Mouse (Mus musculus) kidney, embryonic 14.5 days (tissue): ENCODE results near the gene Gli2. TPM values are rescaled to one million over a fixed set of nuclear protein-coding genes. Genes with fewer than 3 reads are reported as not detected.

Experiments
- ATAC-seq: fragments of 200-750 bp; cut with Nextera tagmentation; 2 replicates; pipeline ENCODE4 v1.8.0; 2017; ENCODE audit warnings: moderate number of reproducible peaks, mild to moderate bottlenecking, moderate TSS enrichment, moderate library complexity; ENCODE audit not compliant: low FRiP score, low TSS enrichment
- H3K27ac ChIP-seq: fragments of 300-500 bp; sonication (generic); 2 replicates; pipeline ENCODE4 v1.5.1; 2014; ENCODE audit warnings: low read depth, mild to moderate bottlenecking, low read length, moderate library complexity, mixed read lengths
- H3K27me3 ChIP-seq: fragments of 300-500 bp; sonication (generic); 2 replicates; pipeline ENCODE4 v1.6.1; 2014; ENCODE audit warnings: mild to moderate bottlenecking, low read length; ENCODE audit not compliant: control insufficient read depth, insufficient read depth
- H3K36me3 ChIP-seq: fragments of 300-500 bp; sonication (generic); 2 replicates; pipeline ENCODE4 v1.6.1; 2014; ENCODE audit warnings: low read length, mixed read lengths; ENCODE audit not compliant: control insufficient read depth, insufficient read depth
- H3K4me1 ChIP-seq: fragments of 300-500 bp; sonication (generic); 2 replicates; pipeline ENCODE4 v1.6.1; 2014; ENCODE audit warnings: low read length, mixed read lengths; ENCODE audit not compliant: control insufficient read depth, insufficient read depth
- H3K4me2 ChIP-seq: fragments of 300-500 bp; sonication (generic); replicated peaks from 2 replicates; pipeline ENCODE4 v1.6.1; 2014; ENCODE audit warnings: low read depth, mild to moderate bottlenecking, low read length
- H3K4me3 ChIP-seq: fragments of 300-500 bp; sonication (generic); 2 replicates; pipeline ENCODE4 v1.5.1; 2014; ENCODE audit warnings: mild to moderate bottlenecking, low read length
- H3K9ac ChIP-seq: fragments of 300-500 bp; sonication (generic); 2 replicates; pipeline ENCODE4 v1.6.1; 2014; ENCODE audit warnings: low read depth, mild to moderate bottlenecking, low read length, moderate library complexity
- H3K9me3 ChIP-seq: fragments of 300-500 bp; sonication (generic); 2 replicates; pipeline ENCODE4 v1.6.1; 2016; ENCODE audit warnings: low read length; ENCODE audit not compliant: control insufficient read depth
- WGBS: fragments of 180-500 bp; shearing (Covaris S2); extraction: QIAGEN DNeasy Blood & Tissue Kit; methylation state at CpG from one replicate; pipeline ENCODE4 v1.1.7; 2014; 5-methylcytosine and 5-hydroxymethylcytosine counted together
- polyA plus RNA-seq: library from polyadenylated mRNA; unstranded; fragments of >200 nt; fragmentation: Nextera tagmentation; extraction: Ambion mirVana; gene quantifications from 2 replicates; pipeline ENCODE4 v1.2.1, GENCODE M21; 2014

The Gli2 gene
- polyA plus RNA-seq, 1 experiment from 2014 or later: 10.3 TPM

- H3K9ac ChIP-seq: peak overlapping the region; percentile 83
- H3K4me1 ChIP-seq: peaks cover 19% of the 10 kb centered on the region
- no peaks in the 10 kb centered on the region for H3K9me3 ChIP-seq
- H3K27ac ChIP-seq: peak overlapping the region; percentile 79
- H3K36me3 ChIP-seq: no peaks in the 10 kb centered on the region
- H3K27me3 ChIP-seq: peaks cover 11% of the 10 kb centered on the region
- peak overlapping the region; percentile 88 for H3K4me2 ChIP-seq
- WGBS: 4% methylated on average over 50 of the region's 61 CpGs
- peak overlapping the region; percentile 54 for H3K4me3 ChIP-seq
- peak; percentile 61 for ATAC-seq
Measured at GRCm38 (mm10) chr1:119047462-119048371, 5.7 kb downstream of the Gli2 start.

GRCm38 (mm10) chr1:119038436-119038835 is 15.0 kb downstream of the Gli2 start:
- H3K4me3 ChIP-seq: no peak overlapping the region
- no peak for ATAC-seq
- no peaks in the 10 kb centered on the region for H3K27me3 ChIP-seq
- no peak overlapping the region for H3K9ac ChIP-seq
- H3K36me3 ChIP-seq: no peaks in the 10 kb centered on the region
- no peaks in the 10 kb centered on the region for H3K9me3 ChIP-seq
- peaks cover 25% of the 10 kb centered on the region for H3K4me1 ChIP-seq
- no peak overlapping the region for H3K27ac ChIP-seq
- 56% methylated on average over 1 of the region's 1 CpGs for WGBS
- no peak overlapping the region for H3K4me2 ChIP-seq

GRCm38 (mm10) chr1:119035931-119036330 is 17.5 kb downstream of the Gli2 start:
- Histone ChIP-seq H3K9ac (no peak overlapping the region), H3K4me2 (no peak overlapping the region), H3K4me1 (peaks cover 33% of the 10 kb centered on the region), H3K27me3 (no peaks in the 10 kb centered on the region), H3K36me3 (no peaks in the 10 kb centered on the region), H3K27ac (0 out of 2 replicates have a peak overlapping the region, but pooled peaks have one; percentile 7), H3K9me3 (no peaks in the 10 kb centered on the region), H3K4me3 (no peak overlapping the region)
- WGBS: 75% methylated on average over 8 of the region's 8 CpGs
- no peak for ATAC-seq

- H3K4me2 ChIP-seq: no peak overlapping the region
- no peak for ATAC-seq
Measured at GRCm38 (mm10) chr1:119035301-119035700, 18.1 kb downstream of the Gli2 start.

GRCm38 (mm10) chr1:119034163-119034705 is 19.2 kb downstream of the Gli2 start:
- H3K27me3 ChIP-seq: no peaks in the 10 kb centered on the region
- no peak overlapping the region; the same call in 1 of the 2 replicates for H3K4me2 ChIP-seq
- H3K9me3 ChIP-seq: no peaks in the 10 kb centered on the region
- peak overlapping the region; percentile 50; the same call in 1 of the 2 replicates for H3K9ac ChIP-seq
- peak overlapping the region; percentile 95 for H3K27ac ChIP-seq
- WGBS: 40% methylated on average over 13 of the region's 13 CpGs
- H3K4me3 ChIP-seq: no peak overlapping the region
- ATAC-seq: no peak
- no peaks in the 10 kb centered on the region for H3K36me3 ChIP-seq
- peaks cover 33% of the 10 kb centered on the region for H3K4me1 ChIP-seq

More at GRCm38 (mm10) chr1:119035301-119035700, 18.1 kb downstream of the Gli2 start:
- no peaks in the 10 kb centered on the region for H3K27me3 ChIP-seq
- no peak overlapping the region for H3K4me3 ChIP-seq
- 36% methylated on average over 9 of the region's 9 CpGs for WGBS
- no peaks in the 10 kb centered on the region for H3K36me3 ChIP-seq
- H3K4me1 ChIP-seq: peaks cover 33% of the 10 kb centered on the region
- no peaks in the 10 kb centered on the region for H3K9me3 ChIP-seq
- H3K27ac ChIP-seq: no peak overlapping the region
- H3K9ac ChIP-seq: no peak overlapping the region

GRCm38 (mm10) chr1:119033450-119034162 is 19.8 kb downstream of the Gli2 start:
- peak overlapping the region; percentile 95 for H3K27ac ChIP-seq
- no peak overlapping the region for H3K4me3 ChIP-seq
- no peaks in the 10 kb centered on the region for H3K27me3 ChIP-seq
- H3K36me3 ChIP-seq: no peaks in the 10 kb centered on the region
- 37% methylated on average over 3 of the region's 3 CpGs for WGBS
- H3K4me1 ChIP-seq: peaks cover 33% of the 10 kb centered on the region
- peak overlapping the region; percentile 50 for H3K9ac ChIP-seq
- peak; percentile 91 for ATAC-seq
- H3K4me2 ChIP-seq: peak overlapping the region; percentile 5; the same call in 1 of the 2 replicates
- no peaks in the 10 kb centered on the region for H3K9me3 ChIP-seq

- Histone ChIP-seq H3K27me3 (no peaks in the 10 kb centered on the region), H3K9ac (no peak overlapping the region), H3K36me3 (no peaks in the 10 kb centered on the region), H3K9me3 (no peaks in the 10 kb centered on the region), H3K4me3 (no peak overlapping the region), H3K4me2 (no peak overlapping the region), H3K27ac (no peak overlapping the region), H3K4me1 (peaks cover 37% of the 10 kb centered on the region)
- no peak for ATAC-seq
- WGBS: 66% methylated on average over 6 of the region's 6 CpGs
Measured at GRCm38 (mm10) chr1:119031185-119031584, 22.2 kb downstream of the Gli2 start.

GRCm38 (mm10) chr1:119025647-119026358 is 27.6 kb downstream of the Gli2 start:
- H3K4me2 ChIP-seq: no peak overlapping the region
- no peaks in the 10 kb centered on the region for H3K9me3 ChIP-seq
- H3K9ac ChIP-seq: no peak overlapping the region
- peaks cover 14% of the 10 kb centered on the region for H3K4me1 ChIP-seq
- H3K36me3 ChIP-seq: no peaks in the 10 kb centered on the region
- 26% methylated on average over 8 of the region's 8 CpGs for WGBS
- no peak overlapping the region for H3K4me3 ChIP-seq
- peak; percentile 65 for ATAC-seq
- no peaks in the 10 kb centered on the region for H3K27me3 ChIP-seq
- 0 out of 2 replicates have a peak overlapping the region, but pooled peaks have one; percentile 17 for H3K27ac ChIP-seq
